Mouse (Mus musculus) hindbrain, embryonic 11.5 days (tissue): ENCODE results near the gene Recql. TPM values are rescaled to one million over a fixed set of nuclear protein-coding genes. Genes with fewer than 3 reads are reported as not detected.

ENCODE experiments used
- ATAC-seq: fragments of 200-750 bp; cut with Nextera tagmentation; 2 replicates; pipeline ENCODE4 v1.8.0; 2017; ENCODE audit warnings: mild to moderate bottlenecking, moderate TSS enrichment, moderate library complexity; ENCODE audit not compliant: low FRiP score
- DNase-seq: peaks from one replicate; pipeline ENCODE4 v3.0.0-alpha.2; 2015; ENCODE audit warnings: low spot score
- H3K27ac ChIP-seq: fragments of 300-500 bp; sonication (generic); 2 replicates; pipeline ENCODE4 v1.5.1; 2014; ENCODE audit warnings: mild to moderate bottlenecking, low read depth, low read length
- H3K27me3 ChIP-seq: fragments of 300-500 bp; sonication (generic); 2 replicates; pipeline ENCODE4 v1.6.1; 2014; ENCODE audit warnings: mild to moderate bottlenecking, low read length, moderate library complexity, mixed read lengths; ENCODE audit not compliant: control insufficient read depth, insufficient read depth
- H3K36me3 ChIP-seq: fragments of 300-500 bp; sonication (generic); 2 replicates; pipeline ENCODE4 v1.6.1; 2014; ENCODE audit warnings: mild to moderate bottlenecking, low read length, moderate library complexity, mixed read lengths; ENCODE audit not compliant: control insufficient read depth, insufficient read depth
- H3K4me1 ChIP-seq: fragments of 300-500 bp; sonication (generic); replicated peaks from 2 replicates; pipeline ENCODE4 v1.6.1; 2014; ENCODE audit warnings: low read length, mixed read lengths; ENCODE audit not compliant: control insufficient read depth, insufficient read depth
- H3K4me2 ChIP-seq: fragments of 300-500 bp; sonication (generic); replicated peaks from 2 replicates; pipeline ENCODE4 v1.6.1; 2014; ENCODE audit warnings: mild to moderate bottlenecking, low read depth, low read length
- H3K4me3 ChIP-seq: fragments of 300-500 bp; sonication (generic); 2 replicates; pipeline ENCODE4 v1.5.1; 2014; ENCODE audit warnings: low read depth, low read length
- H3K9ac ChIP-seq: fragments of 300-500 bp; sonication (generic); 2 replicates; pipeline ENCODE4 v1.6.1; 2014; ENCODE audit warnings: low read depth, low read length
- H3K9me3 ChIP-seq: fragments of 300-500 bp; sonication (generic); 2 replicates; pipeline ENCODE4 v1.6.1; 2016; ENCODE audit warnings: low read length; ENCODE audit not compliant: control insufficient read depth
- WGBS: fragments of 180-500 bp; shearing (Covaris S2); extraction: QIAGEN DNeasy Blood & Tissue Kit; methylation state at CpG from one replicate; pipeline ENCODE4 v1.1.7; 2014; 5-methylcytosine and 5-hydroxymethylcytosine counted together
- polyA plus RNA-seq: library from polyadenylated mRNA; unstranded; fragments of >200 nt; fragmentation: Nextera tagmentation; extraction: Ambion mirVana; gene quantifications from 2 replicates; pipeline ENCODE4 v1.2.1, GENCODE M21; 2014

Recql gene
- polyA plus RNA-seq, 1 experiment from 2014 or later, result 34.9 TPM

DNA sequence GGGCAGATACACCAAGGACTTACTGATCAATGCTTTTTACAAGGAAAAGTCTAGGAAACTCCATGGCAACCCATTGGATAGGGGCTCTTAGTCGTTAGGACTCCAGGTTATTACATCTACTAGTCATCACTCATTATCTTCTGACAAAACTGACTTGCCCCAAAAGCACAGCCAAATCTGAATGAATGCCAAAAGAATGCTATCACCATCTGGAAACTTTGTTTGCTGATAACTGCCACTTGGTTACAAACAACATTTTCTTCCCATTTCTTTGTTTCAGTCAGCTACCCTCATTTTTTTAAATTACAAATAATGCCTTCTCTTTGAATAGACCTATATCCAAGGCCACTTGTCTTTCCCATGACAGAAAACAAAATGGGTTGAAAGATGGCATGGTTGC, 57.7 kb downstream of the Recql start:
- H3K4me1 ChIP-seq, result no peaks in the 10 kb centered on the region
- H3K9me3 ChIP-seq, result no peaks in the 10 kb centered on the region
- ATAC-seq (no peak), DNase-seq (no peak)
- H3K27me3 ChIP-seq, result no peaks in the 10 kb centered on the region
- WGBS, result 58% methylated on average over 1 of the region's 1 CpGs
- no peaks in the 10 kb centered on the region for H3K36me3 ChIP-seq
- H3K9ac ChIP-seq, result no peak overlapping the region
- no peak overlapping the region for H3K4me3 ChIP-seq
- H3K27ac ChIP-seq, result no peak overlapping the region
- H3K4me2 ChIP-seq, result no peak overlapping the region

DNA sequence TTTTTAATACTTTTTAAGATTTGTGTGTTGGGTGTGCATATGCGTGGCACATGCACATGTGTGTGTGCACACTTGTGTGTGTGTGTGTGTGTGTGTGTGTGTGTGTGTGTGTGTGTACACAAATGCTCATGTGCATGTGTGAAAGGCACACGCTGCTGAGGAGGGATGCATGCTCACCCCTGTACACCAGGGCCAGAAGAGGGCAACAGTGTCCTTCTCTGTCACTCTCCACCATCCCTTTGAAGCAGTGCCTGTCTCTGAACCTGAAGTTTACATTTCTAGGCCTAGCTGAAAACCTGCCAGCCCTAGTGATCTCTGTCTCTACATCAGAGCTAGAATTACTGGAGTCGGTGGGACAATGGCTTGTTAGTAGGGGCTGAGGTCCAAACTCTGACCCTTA, 60.3 kb downstream of the Recql start:
- WGBS, result 75% methylated on average over 3 of the region's 3 CpGs
- no peak for ATAC-seq

GRCm38 (mm10) chr6:142322881-142323280, 64.0 kb downstream of the Recql start, which contains the start of gene Slco1a5:
TSS of gene Slco1a5 (minus strand) at chr6:142322981.
- DNase-seq (no peak), ATAC-seq (no peak)
- no peaks in the 10 kb centered on the region for H3K4me1 ChIP-seq
- no peaks in the 10 kb centered on the region for H3K27me3 ChIP-seq
- no peak within 1 kb of the TSS for H3K4me2 ChIP-seq
- no peaks in the 10 kb centered on the region for H3K9me3 ChIP-seq
- 26% methylated on average over 4 of the region's 4 CpGs for WGBS
- no peak within 1 kb of the TSS for H3K4me3 ChIP-seq
- H3K36me3 ChIP-seq, result no peaks in the 10 kb centered on the region
- H3K9ac ChIP-seq, result no peak within 1 kb of the TSS
- H3K27ac ChIP-seq, result no peak within 1 kb of the TSS

More for the DNA sequence above, 60.3 kb downstream of the Recql start:
- Histone ChIP-seq H3K27me3 (no peaks in the 10 kb centered on the region), H3K9ac (no peak overlapping the region), H3K4me1 (no peaks in the 10 kb centered on the region), H3K36me3 (no peaks in the 10 kb centered on the region), H3K27ac (no peak overlapping the region), H3K4me2 (no peak overlapping the region), H3K4me3 (no peak overlapping the region), H3K9me3 (no peaks in the 10 kb centered on the region)
- no peak for DNase-seq

DNA sequence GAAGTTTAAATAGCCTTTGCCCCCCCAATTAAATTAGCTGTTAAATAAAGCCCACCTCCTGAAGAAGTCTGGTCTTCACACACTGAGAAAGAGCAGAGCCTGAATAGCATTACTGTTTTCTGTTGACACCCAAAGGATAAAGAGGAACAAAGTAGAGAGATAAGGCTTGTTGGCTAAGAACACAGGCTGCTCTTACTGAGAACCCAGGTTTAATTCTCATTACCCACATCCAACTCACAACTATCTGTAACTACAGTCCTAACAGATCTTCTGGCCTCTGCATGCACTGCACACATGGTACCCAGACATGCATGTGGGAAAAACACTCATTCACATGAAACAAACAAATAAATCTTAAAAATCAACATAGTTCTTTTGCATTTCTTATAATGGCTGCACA, 69.8 kb downstream of the Recql start:
- H3K9me3 ChIP-seq, result no peaks in the 10 kb centered on the region
- no peak for DNase-seq
- H3K9ac ChIP-seq, result no peak overlapping the region
- H3K4me3 ChIP-seq, result no peak overlapping the region
- no peak overlapping the region for H3K4me2 ChIP-seq
- no peaks in the 10 kb centered on the region for H3K4me1 ChIP-seq
- H3K27me3 ChIP-seq, result no peaks in the 10 kb centered on the region
- ATAC-seq, result no peak
- no peak overlapping the region for H3K27ac ChIP-seq
- no peaks in the 10 kb centered on the region for H3K36me3 ChIP-seq

- H3K9ac ChIP-seq, result no peak overlapping the region
- no peaks in the 10 kb centered on the region for H3K27me3 ChIP-seq
- H3K36me3 ChIP-seq, result no peaks in the 10 kb centered on the region
- H3K4me2 ChIP-seq, result no peak overlapping the region
- H3K9me3 ChIP-seq, result no peaks in the 10 kb centered on the region
- H3K27ac ChIP-seq, result no peak overlapping the region
- H3K4me1 ChIP-seq, result no peaks in the 10 kb centered on the region
- no peak overlapping the region for H3K4me3 ChIP-seq
- DNase-seq (no peak), ATAC-seq (no peak)
- WGBS, result 90% methylated on average over 5 of the region's 5 CpGs
These were observed 72.6 kb downstream of the Recql start for GRCm38 (mm10) chr6:142314285-142314684.

- H3K27me3 ChIP-seq, result no peaks in the 10 kb centered on the region
- ATAC-seq, result no peak
- H3K4me3 ChIP-seq, result no peak overlapping the region
- H3K9ac ChIP-seq, result no peak overlapping the region
- no peak overlapping the region for H3K4me2 ChIP-seq
- no peaks in the 10 kb centered on the region for H3K4me1 ChIP-seq
- H3K36me3 ChIP-seq, result no peaks in the 10 kb centered on the region
- H3K9me3 ChIP-seq, result no peaks in the 10 kb centered on the region
- H3K27ac ChIP-seq, result no peak overlapping the region
- no peak for DNase-seq
These were observed 81.8 kb downstream of the Recql start for GRCm38 (mm10) chr6:142305076-142305475.

Other genes with a start within 250 kb of the Recql start
- gene Slco1a6, start 178.6 kb downstream of the Recql start, polyA plus RNA-seq, result 0.29 and 0.42 TPM in 2 replicates
- 0.31 and 0.62 TPM in 2 replicates for gene Iapp, start 88.7 kb downstream of the Recql start, polyA plus RNA-seq
- gene Slco1a5, start 64.1 kb downstream of the Recql start, polyA plus RNA-seq, result 0.65 and 0.80 TPM in 2 replicates
- gene Pyroxd1, start 41.4 kb downstream of the Recql start, polyA plus RNA-seq, result 21.2 and 25.9 TPM in 2 replicates
- 117 and 122 TPM in 2 replicates for gene Golt1b, start 134 bp upstream of the Recql start, polyA plus RNA-seq
- 5.7 and 6.3 TPM in 2 replicates for gene Spx, start 26.4 kb upstream of the Recql start, polyA plus RNA-seq
- 0.46 TPM in 1 of 2 replicates, not detected in the other for gene Gys2, start 86.0 kb upstream of the Recql start, polyA plus RNA-seq
- gene Ldhb, start 120.9 kb upstream of the Recql start, polyA plus RNA-seq, result 388 and 406 TPM in 2 replicates
- gene Kcnj8, start 184.5 kb upstream of the Recql start, polyA plus RNA-seq, result 4.1 and 4.8 TPM in 2 replicates